Mouse (Mus musculus) layer of hippocampus, postnatal 14 days (tissue): ENCODE results near the gene Rnf220. TPM values are rescaled to one million over a fixed set of nuclear protein-coding genes. Genes with fewer than 3 reads are reported as not detected.

Source experiments
- DNase-seq, 2 experiments: peaks; one replicate each; pipeline ENCODE4 v3.0.0; 2021 to 2022; ENCODE audit warnings: low spot score in 2 of 2, mixed read lengths in 1 of 2
- total RNA-seq, 2 experiments: library from RNA; stranded (reverse); gene quantifications; 2 replicates each; pipeline ENCODE4 v1.2.3; 2021

Gene Rnf220
- total RNA-seq, 2 experiments from 2014 or later: 140 to 146 TPM

GRCm38 (mm10) chr4:117307270-117307669 is 189.6 kb downstream of the Rnf220 start:
- DNase-seq: no peak

- DNase-seq: no peak
These were observed 191.4 kb downstream of the Rnf220 start for GRCm38 (mm10) chr4:117305461-117305860.

- DNase-seq: no peak
These were observed 192.4 kb downstream of the Rnf220 start for GRCm38 (mm10) chr4:117304239-117305025.

- no peak for DNase-seq
These were observed 193.1 kb downstream of the Rnf220 start for GRCm38 (mm10) chr4:117303581-117304238.

GRCm38 (mm10) chr4:117302027-117302806 is 194.6 kb downstream of the Rnf220 start:
- no peak for DNase-seq

GRCm38 (mm10) chr4:117299921-117300320 is 196.9 kb downstream of the Rnf220 start:
- no peak for DNase-seq

GRCm38 (mm10) chr4:117297819-117298218 is 199.0 kb downstream of the Rnf220 start:
- no peak for DNase-seq

GRCm38 (mm10) chr4:117296849-117297593 is 199.8 kb downstream of the Rnf220 start:
- DNase-seq: no peak

- DNase-seq: no peak
These were observed 205.2 kb downstream of the Rnf220 start for GRCm38 (mm10) chr4:117291696-117292095.

- peak; percentile 61 to 72 for DNase-seq
These were observed 207.7 kb downstream of the Rnf220 start for GRCm38 (mm10) chr4:117288927-117289801.

- peak in 1 of 2 experiments; percentile 59 for DNase-seq
These were observed 208.4 kb downstream of the Rnf220 start for GRCm38 (mm10) chr4:117288277-117288926.

GRCm38 (mm10) chr4:117284363-117284762 is 212.5 kb downstream of the Rnf220 start:
- DNase-seq: no peak

GRCm38 (mm10) chr4:117283271-117284191 is 213.3 kb downstream of the Rnf220 start:
- no peak for DNase-seq

GRCm38 (mm10) chr4:117281090-117281845 is 215.6 kb downstream of the Rnf220 start:
- DNase-seq: no peak

GRCm38 (mm10) chr4:117280397-117280930 is 216.4 kb downstream of the Rnf220 start:
- DNase-seq: no peak

GRCm38 (mm10) chr4:117279253-117279642 is 217.6 kb downstream of the Rnf220 start:
- no peak for DNase-seq
